Mouse (Mus musculus): ENCODE results near the gene Rnf123. TPM values are rescaled to one million over a fixed set of nuclear protein-coding genes. Genes with fewer than 3 reads are reported as not detected.

Gene Rnf123
- polyA plus RNA-seq, 1 experiment from 2014 or later, result 53.4 TPM

- Histone ChIP-seq H3K4me2 (ENCODE audit: low read length) (no peak overlapping the region), H3K4me3 (ENCODE audit: low read depth, low read length) (no peak overlapping the region), H3K27me3 (ENCODE audit: control insufficient read depth, insufficient read depth, low read depth, low read length) (no peaks in the 10 kb centered on the region), H3K27ac (ENCODE audit: low read length) (no peak overlapping the region), H3K9ac (ENCODE audit: low read depth, low read length) (no peak overlapping the region), H3K36me3 (ENCODE audit: control insufficient read depth, insufficient read depth, low read length) (peaks cover 21% of the 10 kb centered on the region), H3K4me1 (ENCODE audit: control insufficient read depth, insufficient read depth, low read length) (peaks cover 18% of the 10 kb centered on the region), H3K9me3 (replicated peaks; ENCODE audit: control insufficient read depth, low read length, poor library complexity, severe bottlenecking) (no peaks in the 10 kb centered on the region)
- 68% methylated on average over 7 of the region's 7 CpGs for WGBS
- no peak for ATAC-seq
Observed at GRCm38 (mm10) chr9:108052411-108052810, 30.7 kb downstream of the Rnf123 start.

- no peak for ATAC-seq
- H3K4me2 ChIP-seq (ENCODE audit: low read length), result no peak overlapping the region
- no peak overlapping the region for H3K9ac ChIP-seq (ENCODE audit: low read depth, low read length)
- peaks cover 22% of the 10 kb centered on the region for H3K36me3 ChIP-seq (ENCODE audit: control insufficient read depth, insufficient read depth, low read length)
- 84% methylated on average over 4 of the region's 4 CpGs for WGBS
- H3K4me1 ChIP-seq (ENCODE audit: control insufficient read depth, insufficient read depth, low read length), result peaks cover 18% of the 10 kb centered on the region
- no peaks in the 10 kb centered on the region for H3K9me3 ChIP-seq (replicated peaks; ENCODE audit: control insufficient read depth, low read length, poor library complexity, severe bottlenecking)
- no peak overlapping the region for H3K4me3 ChIP-seq (ENCODE audit: low read depth, low read length)
- H3K27ac ChIP-seq (ENCODE audit: low read length), result no peak overlapping the region
- no peaks in the 10 kb centered on the region for H3K27me3 ChIP-seq (ENCODE audit: control insufficient read depth, insufficient read depth, low read depth, low read length)
Observed at GRCm38 (mm10) chr9:108051931-108052220, 31.3 kb downstream of the Rnf123 start.

- Histone ChIP-seq H3K4me2 (ENCODE audit: low read length) (no peak overlapping the region), H3K4me1 (ENCODE audit: control insufficient read depth, insufficient read depth, low read length) (peaks cover 18% of the 10 kb centered on the region), H3K9me3 (replicated peaks; ENCODE audit: control insufficient read depth, low read length, poor library complexity, severe bottlenecking) (no peaks in the 10 kb centered on the region), H3K27me3 (ENCODE audit: control insufficient read depth, insufficient read depth, low read depth, low read length) (no peaks in the 10 kb centered on the region), H3K4me3 (ENCODE audit: low read depth, low read length) (no peak overlapping the region), H3K9ac (ENCODE audit: low read depth, low read length) (no peak overlapping the region), H3K36me3 (ENCODE audit: control insufficient read depth, insufficient read depth, low read length) (peaks cover 24% of the 10 kb centered on the region), H3K27ac (ENCODE audit: low read length) (no peak overlapping the region)
- ATAC-seq, result no peak
- 96% methylated on average over 15 of the region's 15 CpGs for WGBS
Observed at GRCm38 (mm10) chr9:108051184-108051930, 31.8 kb downstream of the Rnf123 start.

GRCm38 (mm10) chr9:108049561-108050251, 33.4 kb downstream of the Rnf123 start:
- Histone ChIP-seq H3K4me2 (ENCODE audit: low read length) (peak overlapping the region; percentile 89), H3K9me3 (replicated peaks; ENCODE audit: control insufficient read depth, low read length, poor library complexity, severe bottlenecking) (no peaks in the 10 kb centered on the region), H3K4me3 (ENCODE audit: low read depth, low read length) (peak overlapping the region; percentile 77), H3K4me1 (ENCODE audit: control insufficient read depth, insufficient read depth, low read length) (peaks cover 18% of the 10 kb centered on the region), H3K27me3 (ENCODE audit: control insufficient read depth, insufficient read depth, low read depth, low read length) (no peaks in the 10 kb centered on the region), H3K9ac (ENCODE audit: low read depth, low read length) (peak overlapping the region; percentile 73), H3K36me3 (ENCODE audit: control insufficient read depth, insufficient read depth, low read length) (peaks cover 26% of the 10 kb centered on the region), H3K27ac (ENCODE audit: low read length) (peak overlapping the region; percentile 69; the same call in 1 of the 2 replicates)
- WGBS, result 43% methylated on average over 15 of the region's 15 CpGs
- peak; percentile 31; the same call in 1 of the 2 replicates for ATAC-seq

GRCm38 (mm10) chr9:108049016-108049455, 34.1 kb downstream of the Rnf123 start, which contains the start of gene Gmppb:
Gmppb (plus strand) TSS chr9:108049242.
- Histone ChIP-seq H3K27me3 (ENCODE audit: control insufficient read depth, insufficient read depth, low read depth, low read length) (no peaks in the 10 kb centered on the region), H3K4me2 (ENCODE audit: low read length) (peak within 1 kb of the TSS; percentile 89), H3K9me3 (replicated peaks; ENCODE audit: control insufficient read depth, low read length, poor library complexity, severe bottlenecking) (no peaks in the 10 kb centered on the region), H3K4me1 (ENCODE audit: control insufficient read depth, insufficient read depth, low read length) (peaks cover 18% of the 10 kb centered on the region), H3K4me3 (ENCODE audit: low read depth, low read length) (peak within 1 kb of the TSS; percentile 77), H3K27ac (ENCODE audit: low read length) (peak within 1 kb of the TSS; percentile 69), H3K36me3 (ENCODE audit: control insufficient read depth, insufficient read depth, low read length) (peaks cover 23% of the 10 kb centered on the region), H3K9ac (ENCODE audit: low read depth, low read length) (peak within 1 kb of the TSS; percentile 73)
- under 1% methylated on average over 32 of the region's 39 CpGs for WGBS
- peak; percentile 95 for ATAC-seq

- peak overlapping the region; percentile 58; the same call in 1 of the 2 replicates for H3K27ac ChIP-seq (ENCODE audit: low read length)
- H3K36me3 ChIP-seq (ENCODE audit: control insufficient read depth, insufficient read depth, low read length), result peaks cover 18% of the 10 kb centered on the region
- H3K4me2 ChIP-seq (ENCODE audit: low read length), result peak overlapping the region; percentile 89
- H3K27me3 ChIP-seq (ENCODE audit: control insufficient read depth, insufficient read depth, low read depth, low read length), result no peaks in the 10 kb centered on the region
- WGBS, result under 1% methylated on average over 19 of the region's 19 CpGs
- peak overlapping the region; percentile 77 for H3K4me3 ChIP-seq (ENCODE audit: low read depth, low read length)
- H3K4me1 ChIP-seq (ENCODE audit: control insufficient read depth, insufficient read depth, low read length), result peaks cover 18% of the 10 kb centered on the region
- ATAC-seq, result peak; percentile 50
- H3K9ac ChIP-seq (ENCODE audit: low read depth, low read length), result peak overlapping the region; percentile 73
- H3K9me3 ChIP-seq (replicated peaks; ENCODE audit: control insufficient read depth, low read length, poor library complexity, severe bottlenecking), result no peaks in the 10 kb centered on the region
Observed at GRCm38 (mm10) chr9:108048566-108048955, 34.6 kb downstream of the Rnf123 start.

- Histone ChIP-seq H3K9me3 (replicated peaks; ENCODE audit: control insufficient read depth, low read length, poor library complexity, severe bottlenecking) (no peaks in the 10 kb centered on the region), H3K4me2 (ENCODE audit: low read length) (peak overlapping the region; percentile 89), H3K36me3 (ENCODE audit: control insufficient read depth, insufficient read depth, low read length) (peaks cover 18% of the 10 kb centered on the region), H3K27me3 (ENCODE audit: control insufficient read depth, insufficient read depth, low read depth, low read length) (no peaks in the 10 kb centered on the region), H3K9ac (ENCODE audit: low read depth, low read length) (peak overlapping the region; percentile 73), H3K4me3 (ENCODE audit: low read depth, low read length) (peak overlapping the region; percentile 77), H3K4me1 (ENCODE audit: control insufficient read depth, insufficient read depth, low read length) (peaks cover 16% of the 10 kb centered on the region), H3K27ac (ENCODE audit: low read length) (peak overlapping the region; percentile 58; the same call in 1 of the 2 replicates)
- 47% methylated on average over 17 of the region's 17 CpGs for WGBS
- ATAC-seq, result no peak
Observed at GRCm38 (mm10) chr9:108047601-108048565, 35.3 kb downstream of the Rnf123 start.

- WGBS, result 85% methylated on average over 4 of the region's 4 CpGs
- peaks cover 21% of the 10 kb centered on the region for H3K36me3 ChIP-seq (ENCODE audit: control insufficient read depth, insufficient read depth, low read length)
- H3K9me3 ChIP-seq (replicated peaks; ENCODE audit: control insufficient read depth, low read length, poor library complexity, severe bottlenecking), result no peaks in the 10 kb centered on the region
- H3K27ac ChIP-seq (ENCODE audit: low read length), result no peak overlapping the region
- ATAC-seq, result no peak
- H3K4me2 ChIP-seq (ENCODE audit: low read length), result no peak overlapping the region
- no peak overlapping the region for H3K9ac ChIP-seq (ENCODE audit: low read depth, low read length)
- no peak overlapping the region for H3K4me3 ChIP-seq (ENCODE audit: low read depth, low read length)
- H3K27me3 ChIP-seq (ENCODE audit: control insufficient read depth, insufficient read depth, low read depth, low read length), result no peaks in the 10 kb centered on the region
- peaks cover 16% of the 10 kb centered on the region for H3K4me1 ChIP-seq (ENCODE audit: control insufficient read depth, insufficient read depth, low read length)
Observed at GRCm38 (mm10) chr9:108046582-108046981, 36.6 kb downstream of the Rnf123 start.
